Mouse (Mus musculus): ENCODE measurements around the gene Tshz3.

Tshz3 gene

DNA sequence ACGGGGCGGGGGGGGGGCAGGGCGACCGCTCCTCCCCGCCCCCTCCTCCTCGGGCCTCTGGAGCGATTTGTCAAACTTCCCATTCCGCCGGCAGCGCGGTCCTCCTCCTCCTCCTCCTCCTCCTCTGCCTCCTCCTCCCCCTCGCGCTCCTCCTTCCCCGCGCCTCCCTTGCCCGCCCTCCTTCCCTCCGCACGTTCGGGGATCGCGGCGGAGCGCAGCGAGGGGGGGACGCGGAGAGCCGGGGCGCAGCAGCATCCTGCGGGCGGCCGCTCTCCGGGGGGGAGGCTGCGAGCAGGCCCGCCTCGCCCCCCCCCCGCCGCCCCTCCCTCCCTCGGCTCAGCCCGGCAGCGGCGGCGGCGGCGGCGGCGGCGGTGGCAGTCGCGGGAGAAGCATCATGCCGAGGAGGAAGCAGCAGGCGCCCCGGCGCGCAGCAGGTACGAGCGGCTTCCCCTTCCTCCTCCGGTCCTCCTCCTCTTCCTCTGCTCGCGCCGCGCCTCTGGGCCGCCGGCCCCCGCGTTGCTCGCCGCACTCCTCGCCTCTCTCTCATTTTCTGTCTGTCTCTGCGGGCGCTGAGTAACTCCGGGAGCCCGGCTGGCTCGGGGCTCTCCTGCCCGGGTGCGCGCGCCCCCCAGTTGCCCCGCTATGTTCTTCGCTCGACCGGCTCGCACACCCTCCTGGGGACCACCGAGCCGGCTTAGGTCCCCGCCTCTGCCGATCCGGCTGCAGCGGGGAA is at the start of gene Tshz3:
Tshz3 (plus strand) TSS at position 263 of the 733 bp plus-strand sequence.
- DNase-seq (ENCODE audit: low spot score), result peak; percentile 74

DNA sequence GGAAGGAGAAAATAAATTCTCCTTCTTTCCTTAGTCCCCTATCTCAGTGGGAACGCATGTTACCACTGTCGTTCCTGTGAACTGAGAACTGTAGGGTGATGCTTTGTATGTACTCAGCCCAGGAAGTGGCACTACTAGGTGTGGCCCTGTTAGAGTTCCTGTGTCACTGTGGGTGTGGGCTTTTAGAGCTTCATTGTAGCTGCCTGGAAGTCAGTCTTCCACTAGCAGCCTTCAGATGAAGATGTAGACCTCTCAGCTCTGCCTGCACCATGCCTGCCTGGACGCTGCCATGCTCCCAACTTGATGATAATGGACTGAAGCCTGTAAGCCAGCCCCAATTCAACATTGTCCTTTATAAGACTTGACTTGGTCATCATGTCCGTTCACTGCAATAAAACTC is 42.0 kb upstream of the Tshz3 start:
- no peak for DNase-seq (ENCODE audit: low spot score)

DNA sequence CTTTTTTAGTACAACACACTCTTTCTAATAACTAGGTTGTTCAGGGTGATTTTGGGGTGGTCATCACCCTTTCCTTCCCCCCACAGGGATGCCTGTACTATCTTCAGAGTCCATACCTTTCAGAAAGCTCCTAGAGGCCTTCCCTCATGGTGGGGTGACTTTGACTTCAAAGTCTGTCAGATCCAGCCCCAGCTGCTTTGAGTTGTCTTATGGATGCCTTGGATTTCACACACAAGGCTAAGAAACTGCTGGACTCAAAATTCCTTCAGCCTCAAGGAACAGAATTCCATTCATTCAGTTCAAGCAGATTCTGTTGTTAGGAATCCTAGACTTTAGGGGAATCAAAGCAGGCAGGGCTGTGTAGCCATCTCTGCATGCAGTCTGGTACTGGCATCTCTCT is 41.5 kb upstream of the Tshz3 start:
- DNase-seq (ENCODE audit: low spot score), result no peak

DNA sequence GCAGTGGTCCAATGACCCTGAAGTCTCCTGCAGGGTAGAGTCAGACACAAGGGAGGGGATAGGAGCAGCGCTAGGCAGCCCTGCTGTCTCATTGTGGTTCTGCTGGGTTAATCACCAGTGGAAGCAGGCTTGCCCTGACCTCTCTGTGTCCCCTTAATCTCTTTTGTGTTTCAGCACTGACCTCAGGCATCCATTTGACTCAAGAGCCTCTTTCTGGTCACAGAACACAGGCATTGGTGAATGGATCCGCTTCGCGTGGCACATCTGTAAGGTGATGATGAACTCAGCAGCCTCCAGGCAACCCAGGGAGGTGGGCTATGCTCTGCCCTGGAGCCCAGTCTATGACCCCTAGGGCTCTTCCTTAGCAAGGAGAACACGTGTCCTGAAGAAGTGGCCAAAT is 39.6 kb upstream of the Tshz3 start:
- DNase-seq (ENCODE audit: low spot score), result no peak

DNA sequence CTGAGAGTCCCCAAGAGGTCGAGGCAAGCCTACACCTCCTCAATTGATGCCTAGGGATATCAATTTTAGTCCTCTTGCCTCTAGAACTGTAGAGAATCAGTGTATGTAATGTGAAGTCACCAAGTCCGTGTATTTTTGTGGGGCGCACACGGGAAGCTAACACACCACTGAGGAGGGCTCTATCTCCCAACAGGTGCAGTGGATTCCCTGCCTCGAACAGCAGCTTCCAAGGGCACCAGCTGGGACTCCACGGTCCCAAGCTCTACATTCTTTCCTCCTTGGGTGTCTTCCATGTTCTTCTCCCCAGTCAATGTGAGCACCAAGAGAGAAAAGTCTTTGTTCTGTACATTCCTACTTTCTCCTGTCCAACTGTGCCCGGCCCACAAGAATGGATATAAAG is 38.7 kb upstream of the Tshz3 start:
- no peak for DNase-seq (ENCODE audit: low spot score)

DNA sequence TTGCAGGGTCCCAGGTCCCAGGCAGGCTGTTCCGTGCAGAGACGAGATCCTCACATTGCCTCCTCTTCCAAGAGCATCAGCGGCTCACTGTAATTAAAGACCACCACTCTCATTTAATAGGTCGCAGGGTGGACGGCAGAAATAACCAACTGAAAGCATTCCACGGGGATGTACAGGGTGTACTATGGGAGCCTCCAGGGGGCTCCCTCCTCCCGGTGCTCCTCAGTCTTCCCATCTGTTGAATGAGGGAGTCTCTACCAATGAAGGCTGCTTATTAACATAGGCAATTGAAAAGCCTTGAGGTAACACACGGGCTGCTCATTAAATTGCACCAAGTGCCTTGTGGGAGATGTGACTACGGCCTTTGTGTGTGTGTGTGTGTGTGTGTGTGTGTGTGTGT is 37.3 kb upstream of the Tshz3 start:
- no peak for DNase-seq (ENCODE audit: low spot score)

DNA sequence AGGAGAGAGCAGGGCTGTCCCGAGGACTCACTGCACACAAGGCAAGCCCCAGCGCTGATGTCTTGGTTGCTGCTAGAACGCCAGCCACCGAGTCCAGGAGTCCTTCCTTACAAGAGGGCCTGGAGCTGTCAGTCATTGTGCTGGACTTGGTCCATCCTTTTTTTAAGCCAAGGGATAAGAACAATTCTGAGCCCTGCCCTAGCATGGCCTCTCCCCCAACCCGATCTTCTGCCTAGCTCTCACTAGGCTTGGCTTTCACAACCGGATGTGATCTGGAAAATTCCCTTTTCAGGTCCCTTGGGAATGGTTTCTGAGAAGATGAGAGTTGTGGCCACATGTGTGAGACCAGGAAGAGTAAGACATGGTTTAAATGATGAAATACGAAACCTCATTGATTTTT is 34.5 kb upstream of the Tshz3 start:
- DNase-seq (ENCODE audit: low spot score), result no peak

DNA sequence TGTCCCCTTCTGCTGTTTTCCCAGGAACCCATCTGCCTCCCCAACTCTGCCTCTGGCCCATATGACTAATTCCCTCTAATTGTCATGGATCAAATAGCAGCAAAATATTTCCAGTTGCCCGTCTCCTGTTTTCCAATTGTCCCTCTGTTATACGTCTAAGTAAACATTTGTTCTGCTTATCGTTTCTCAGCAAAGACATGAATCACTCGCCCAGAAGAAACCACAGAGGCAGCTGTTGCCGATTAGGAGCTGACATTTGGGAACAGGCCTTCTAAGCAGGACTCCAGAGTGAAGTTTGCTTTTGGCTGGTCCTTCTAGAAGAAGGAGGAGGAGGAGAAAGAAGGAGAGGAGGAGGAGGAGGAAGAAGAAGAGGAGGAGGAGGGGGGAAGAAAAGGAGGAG is 30.2 kb upstream of the Tshz3 start:
- peak; percentile 17 for DNase-seq (ENCODE audit: low spot score)

DNA sequence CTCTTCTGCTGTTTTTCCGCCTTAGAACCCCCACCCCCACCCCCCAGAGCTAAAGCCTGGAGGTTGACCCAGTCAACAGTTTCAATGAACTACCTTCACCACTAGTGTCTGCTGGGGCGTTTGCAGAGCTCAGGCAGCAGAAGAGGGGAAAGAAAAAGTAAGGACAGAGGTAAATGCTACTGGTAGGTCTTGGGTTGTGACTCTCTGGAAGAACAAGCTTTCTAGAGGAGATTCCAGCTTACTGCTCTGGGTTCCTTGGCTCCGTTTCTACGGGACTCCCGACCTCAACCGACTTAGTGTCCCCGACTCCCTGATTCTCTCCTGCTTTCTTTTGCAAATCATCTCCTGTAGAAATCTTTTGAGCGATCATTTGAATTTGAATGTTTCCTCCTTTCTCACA is 19.9 kb upstream of the Tshz3 start:
- no peak for DNase-seq (ENCODE audit: low spot score)

DNA sequence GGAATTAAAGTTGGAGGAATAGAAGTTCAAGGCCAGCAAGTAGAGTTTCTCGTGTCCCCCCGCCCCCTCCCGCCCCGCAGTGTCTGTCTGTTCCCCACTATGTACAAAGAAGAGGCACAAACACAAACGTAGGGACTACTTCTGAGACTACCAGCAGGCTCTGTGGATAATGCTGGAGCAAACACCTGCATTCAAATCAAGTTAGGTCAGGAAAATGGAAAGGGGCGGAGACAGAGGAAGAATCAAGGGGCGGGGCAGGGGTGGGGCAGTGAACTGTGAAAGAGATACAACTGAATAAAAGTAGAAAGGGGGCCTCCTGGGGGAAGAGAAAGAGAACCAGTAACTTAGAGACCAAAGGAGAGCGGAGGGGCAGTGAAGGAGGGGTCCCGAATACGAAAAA is 19.4 kb upstream of the Tshz3 start:
- no peak for DNase-seq (ENCODE audit: low spot score)

DNA sequence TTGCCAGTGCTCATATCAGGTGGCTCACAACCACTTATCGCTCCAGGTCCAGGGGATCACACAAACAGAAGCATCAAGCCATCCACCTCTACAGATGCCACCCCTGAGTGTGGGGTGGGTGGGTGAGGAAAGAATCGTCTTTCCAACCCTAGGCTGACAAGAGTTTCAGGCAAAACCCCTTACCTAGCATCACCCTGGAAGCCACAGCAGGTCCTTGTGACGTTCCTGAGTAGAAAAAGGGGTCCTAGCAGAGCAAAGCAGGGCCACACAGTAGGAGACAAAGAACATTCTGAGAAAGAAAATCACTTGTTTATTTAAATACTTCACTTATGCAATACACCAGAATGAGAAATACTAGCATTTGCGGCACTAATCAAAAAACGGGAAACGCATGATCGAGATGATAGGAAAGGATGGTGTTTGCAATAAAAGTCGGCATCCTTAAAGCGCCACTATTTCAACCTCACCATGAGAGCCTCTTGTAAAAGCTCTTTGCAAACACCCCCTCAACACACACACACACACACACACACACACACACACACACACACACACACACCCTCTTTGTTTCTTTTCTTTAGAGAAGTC is 18.8 kb upstream of the Tshz3 start:
- no peak for DNase-seq (ENCODE audit: low spot score)

DNA sequence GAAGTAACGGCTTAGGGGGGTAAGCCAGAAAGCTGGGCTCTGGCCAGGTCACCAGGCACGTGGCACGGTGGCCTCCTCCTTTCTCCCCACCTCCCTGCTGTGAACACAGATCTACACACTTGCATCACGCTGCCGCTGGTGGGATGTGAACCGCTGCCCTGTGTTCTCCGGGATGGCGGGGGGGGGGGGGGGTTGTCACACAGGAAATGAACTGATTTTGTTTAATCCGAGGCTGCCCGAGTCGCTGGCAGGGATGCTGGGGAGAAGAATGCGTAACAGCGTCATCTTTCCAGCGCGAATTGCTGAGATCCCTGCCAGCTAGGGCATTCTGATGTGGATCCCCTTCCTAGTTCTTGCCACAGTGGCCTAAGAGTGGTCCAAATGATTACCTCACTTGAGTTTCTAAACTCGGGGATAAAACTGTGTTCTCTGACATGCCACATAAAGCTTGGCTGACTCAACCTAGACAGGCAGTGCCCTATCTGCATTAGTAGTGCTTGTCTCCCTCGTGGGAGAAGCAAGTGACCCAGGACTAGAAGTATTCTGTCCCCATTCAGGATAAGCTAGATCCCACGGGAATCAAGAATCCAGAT is 18.0 kb upstream of the Tshz3 start:
- DNase-seq (ENCODE audit: low spot score), result no peak

DNA sequence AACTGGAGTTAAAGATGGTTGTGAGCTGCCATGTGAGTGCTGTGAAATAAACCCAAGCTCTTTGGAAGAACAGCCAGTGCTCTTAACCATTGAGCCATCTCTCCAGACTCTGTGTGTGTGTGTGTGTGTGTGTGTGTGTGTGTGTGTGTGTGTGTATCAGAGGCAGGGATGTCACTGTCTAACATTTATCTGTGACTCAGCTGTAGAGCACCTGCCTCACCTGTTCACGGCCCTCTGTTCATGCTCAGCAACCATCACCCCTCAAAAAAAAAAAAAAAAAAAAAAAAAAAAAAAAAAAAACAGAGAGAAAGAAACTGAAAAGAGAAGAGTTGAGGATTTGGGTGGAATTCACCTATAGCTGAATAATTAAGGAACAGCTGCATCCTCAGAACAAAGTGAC is 10.4 kb upstream of the Tshz3 start:
- DNase-seq (ENCODE audit: low spot score), result no peak

DNA sequence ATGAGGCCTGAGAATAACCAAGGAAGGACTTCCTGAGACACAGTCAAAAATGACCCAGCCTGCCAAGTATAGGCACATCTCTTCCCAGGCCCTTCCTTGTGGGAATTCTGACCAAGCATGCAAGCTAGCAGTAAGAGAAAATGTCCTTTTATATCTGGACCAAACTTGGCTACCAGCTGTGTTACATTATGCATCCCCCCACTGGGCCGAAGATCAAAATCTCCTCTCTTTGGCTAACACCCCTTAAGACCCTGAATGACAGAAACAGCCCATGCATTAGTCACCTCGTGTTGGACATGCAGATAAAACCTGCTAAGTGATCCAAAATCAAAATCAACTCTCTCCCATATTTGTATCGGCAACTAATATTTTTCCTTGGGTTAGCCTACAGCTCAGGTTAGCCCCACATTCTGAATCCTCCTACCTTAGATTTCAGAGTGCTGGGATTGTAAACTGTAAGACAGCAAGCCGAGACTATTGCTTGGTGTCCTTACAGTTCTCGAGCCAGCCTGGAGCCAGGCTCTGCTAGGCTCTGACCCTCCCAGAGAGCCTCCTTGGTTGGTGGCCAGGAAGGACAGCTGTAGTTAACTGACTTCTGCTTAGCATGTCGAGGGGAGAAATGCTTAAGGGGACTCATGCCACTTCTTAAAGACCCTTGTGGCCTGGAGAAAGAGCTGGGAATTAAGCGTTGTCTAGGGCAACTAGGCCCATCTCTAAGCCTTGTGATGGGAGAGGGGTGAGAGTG is 8.7 kb upstream of the Tshz3 start:
- DNase-seq (ENCODE audit: low spot score), result peak; percentile 40

DNA sequence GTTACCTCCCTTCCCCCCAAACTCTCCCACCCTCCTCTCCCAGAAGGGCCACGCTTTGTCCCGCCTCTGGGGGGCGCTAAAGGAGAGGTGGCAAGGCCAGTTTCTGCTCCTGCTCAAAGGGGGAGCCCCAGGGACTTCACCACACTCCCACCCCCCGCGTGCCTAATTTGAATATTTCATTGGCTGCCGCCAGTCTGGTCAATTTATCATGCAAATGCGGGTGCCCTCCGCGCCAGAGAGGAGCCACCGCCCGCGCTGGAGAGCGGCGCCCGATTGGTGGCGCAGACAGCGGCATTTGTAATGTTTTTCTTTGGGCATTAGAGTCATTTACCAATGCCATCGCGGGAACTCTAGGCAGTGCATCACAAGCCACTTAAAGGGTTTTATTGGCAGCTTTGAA is 7.4 kb upstream of the Tshz3 start:
- peak; percentile 21 for DNase-seq (ENCODE audit: low spot score)

DNA sequence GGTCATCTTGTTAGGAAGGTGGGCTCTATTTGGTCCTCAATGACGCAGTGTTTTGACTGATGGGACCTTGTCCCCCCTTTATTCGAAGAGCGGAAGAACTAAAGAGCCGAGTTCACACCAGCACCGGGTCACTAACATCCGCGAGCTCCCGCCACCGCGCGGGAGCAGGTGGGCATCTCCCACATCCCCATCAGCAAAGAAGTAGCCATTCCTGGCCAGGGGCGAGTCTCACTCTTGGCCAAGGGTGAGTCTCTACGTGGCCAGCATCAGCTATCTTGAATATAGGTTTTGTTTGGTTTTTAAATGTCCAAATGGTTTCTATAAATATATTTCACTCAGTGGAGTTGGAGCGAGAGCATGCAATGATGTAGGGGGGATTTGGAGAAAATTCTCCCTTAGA is 6.3 kb upstream of the Tshz3 start:
- DNase-seq (ENCODE audit: low spot score), result no peak

DNA sequence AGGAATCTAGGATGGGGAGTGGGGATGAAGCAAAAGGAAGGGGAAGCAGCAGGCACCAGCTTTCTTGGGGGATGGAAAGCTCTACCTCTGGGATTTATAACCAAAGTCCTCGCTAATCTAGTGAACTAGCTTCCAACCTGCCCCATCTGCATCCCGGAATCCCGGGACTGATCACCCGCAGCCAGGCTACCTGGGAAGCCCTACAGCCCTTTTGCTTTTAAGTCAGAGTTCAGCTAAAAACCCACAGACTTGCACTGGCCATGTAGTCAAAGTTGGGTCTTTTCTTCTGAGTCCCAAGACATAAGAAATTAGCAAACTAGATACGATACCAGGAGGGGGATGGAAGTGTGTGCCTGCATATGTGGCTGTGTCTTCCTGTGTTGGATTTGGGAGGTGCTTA is 5.5 kb upstream of the Tshz3 start:
- DNase-seq (ENCODE audit: low spot score), result no peak

DNA sequence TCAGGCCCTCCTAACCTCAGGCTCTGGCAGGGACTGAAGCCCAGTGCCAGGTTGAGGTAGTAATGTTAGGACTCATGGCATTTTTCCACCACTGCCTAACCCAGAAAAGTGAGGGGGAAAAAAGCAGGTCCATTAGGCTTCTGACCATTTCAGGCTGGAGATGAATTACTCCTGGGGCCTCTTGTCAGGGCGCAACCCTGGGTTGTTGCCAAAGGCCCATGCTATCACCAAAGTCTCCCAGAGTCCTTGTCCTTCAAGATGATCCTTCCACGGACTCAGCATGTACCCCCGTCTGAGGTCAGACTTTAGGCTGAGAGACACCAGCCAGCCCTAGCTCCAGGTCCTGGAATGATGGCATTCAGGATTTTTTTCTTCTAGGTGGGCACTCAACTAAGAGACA is 4.8 kb upstream of the Tshz3 start:
- no peak for DNase-seq (ENCODE audit: low spot score)

DNA sequence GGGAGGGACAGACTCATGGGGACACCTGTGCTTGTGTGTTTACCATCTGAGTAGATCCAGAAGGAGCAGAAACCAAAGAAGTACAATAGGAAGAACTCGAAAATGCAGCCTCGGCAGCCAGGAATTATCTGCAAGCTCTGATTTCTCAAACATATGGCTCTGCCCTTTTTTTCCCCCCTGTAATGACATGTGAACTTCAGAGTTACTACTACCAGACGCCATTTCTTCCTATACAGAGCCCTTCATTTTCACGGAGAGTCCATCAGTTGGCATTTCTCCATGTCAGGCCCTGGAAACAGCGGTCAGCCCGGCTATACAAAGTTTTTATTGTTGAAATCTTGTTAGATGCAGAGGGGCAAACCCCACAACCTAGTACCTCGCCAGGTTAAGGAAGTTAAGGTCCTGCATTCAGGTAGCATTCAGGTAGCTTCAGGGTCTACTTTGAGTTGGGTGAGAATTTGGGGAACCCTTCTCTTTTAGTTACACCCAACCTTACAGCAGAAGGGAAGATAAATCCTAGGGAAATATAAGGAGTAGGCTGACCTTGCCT is 3.2 kb upstream of the Tshz3 start:
- DNase-seq (ENCODE audit: low spot score), result no peak

DNA sequence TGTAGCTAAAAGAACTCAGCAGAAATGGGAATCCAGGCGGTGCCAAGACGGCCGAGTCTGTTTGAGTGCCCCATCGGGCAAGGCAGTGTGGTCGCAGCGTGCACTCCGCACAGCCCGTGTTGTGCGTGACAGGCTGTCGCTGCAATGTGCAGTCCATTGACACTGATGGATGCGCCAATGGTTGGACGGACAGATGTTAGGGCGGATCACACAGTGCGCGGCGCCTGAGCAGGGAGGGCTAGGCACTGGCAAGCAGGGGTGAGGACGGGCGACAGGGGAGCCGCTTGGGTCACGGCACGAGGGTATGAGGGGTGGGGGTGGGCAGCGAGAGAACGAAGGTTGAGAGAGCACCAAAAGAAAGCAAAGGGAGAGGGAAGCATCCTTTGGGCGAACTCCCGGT is 2.6 kb upstream of the Tshz3 start:
- DNase-seq (ENCODE audit: low spot score), result no peak

DNA sequence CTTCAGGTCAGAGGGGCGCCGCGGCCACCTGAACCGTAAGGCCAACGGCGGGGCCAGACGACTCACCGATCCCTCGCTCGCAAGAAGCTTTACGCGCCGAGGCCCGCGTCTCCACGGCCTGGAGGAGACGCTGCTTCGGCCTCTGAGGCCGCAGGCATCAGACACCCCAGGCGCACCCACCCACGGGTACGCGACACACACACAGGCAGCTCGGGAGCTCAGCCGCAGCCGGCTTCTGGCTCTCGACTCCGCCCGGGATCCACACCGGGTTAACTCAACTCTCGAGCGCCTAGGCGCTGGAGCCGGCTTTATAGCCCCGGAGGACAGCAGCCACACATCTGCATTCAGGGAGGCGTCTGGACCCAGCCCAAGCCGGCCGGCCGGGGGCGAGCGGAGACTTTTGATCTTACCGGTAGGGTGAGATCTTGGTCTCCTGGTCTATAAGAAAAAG is 2.1 kb upstream of the Tshz3 start:
- peak; percentile 41 for DNase-seq (ENCODE audit: low spot score)

DNA sequence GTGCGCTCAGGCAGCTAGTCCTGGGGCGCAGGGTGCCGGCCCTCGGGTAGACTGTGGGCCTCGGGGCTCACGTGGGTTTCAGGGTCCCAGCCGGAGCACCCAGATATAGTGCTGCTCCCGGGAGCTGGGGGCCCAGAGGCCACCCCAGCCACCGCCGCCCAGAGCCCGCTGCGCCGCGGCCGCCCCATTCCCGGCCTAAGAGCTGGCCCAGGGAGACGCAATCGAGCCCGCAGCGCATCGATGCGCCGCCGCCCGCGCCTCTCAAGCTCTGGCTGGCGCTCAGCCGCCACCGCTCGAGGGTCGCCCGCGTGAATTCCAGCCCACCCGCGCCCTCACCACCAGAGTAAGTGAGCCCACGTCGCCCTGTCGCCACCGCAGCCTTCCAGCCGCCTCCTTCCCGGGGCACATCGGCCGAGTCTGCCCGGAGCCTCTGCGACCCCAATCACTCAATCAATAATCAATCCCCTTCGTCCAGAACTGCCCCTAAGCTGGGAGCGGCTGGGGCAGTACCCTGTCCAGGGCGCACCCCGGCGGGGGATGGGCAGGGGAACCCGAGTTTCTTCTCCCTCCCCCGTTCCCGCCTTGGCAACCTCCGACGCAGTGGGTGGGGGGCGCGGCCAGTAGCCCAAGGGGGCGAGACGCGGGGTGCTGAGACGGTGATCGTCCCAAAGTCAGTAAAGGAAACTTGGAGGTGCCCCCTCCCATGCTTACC is 1.4 kb upstream of the Tshz3 start:
- DNase-seq (ENCODE audit: low spot score), result peak; percentile 66
